Mouse (Mus musculus): ENCODE measurements around the gene Rai1.

Gene Rai1

GRCm38 (mm10) chr11:60184346-60185325 is 79.8 kb downstream of the Rai1 start:
- no peak for TF ChIP-seq GATA4 (IDR thresholded peaks at IDR 0.05; ENCODE audit: insufficient replicate concordance, low read length)

- no peak for TF ChIP-seq GATA4 (IDR thresholded peaks at IDR 0.05; ENCODE audit: insufficient replicate concordance, low read length)
These were observed 80.8 kb downstream of the Rai1 start for GRCm38 (mm10) chr11:60185396-60186231.

- no peak for TF ChIP-seq GATA4 (IDR thresholded peaks at IDR 0.05; ENCODE audit: insufficient replicate concordance, low read length)
These were observed 82.3 kb downstream of the Rai1 start for GRCm38 (mm10) chr11:60187070-60187469.

- no peak for TF ChIP-seq GATA4 (IDR thresholded peaks at IDR 0.05; ENCODE audit: insufficient replicate concordance, low read length)
These were observed 83.6 kb downstream of the Rai1 start for GRCm38 (mm10) chr11:60188275-60188853.

GRCm38 (mm10) chr11:60189501-60190040 is 84.8 kb downstream of the Rai1 start:
- TF ChIP-seq GATA4 (IDR thresholded peaks at IDR 0.05; ENCODE audit: insufficient replicate concordance, low read length) = no peak

- no peak for TF ChIP-seq GATA4 (IDR thresholded peaks at IDR 0.05; ENCODE audit: insufficient replicate concordance, low read length)
These were observed 85.3 kb downstream of the Rai1 start for GRCm38 (mm10) chr11:60190055-60190641.

GRCm38 (mm10) chr11:60192534-60192933 is 87.7 kb downstream of the Rai1 start:
- TF ChIP-seq GATA4 (IDR thresholded peaks at IDR 0.05; ENCODE audit: insufficient replicate concordance, low read length) = no peak

- TF ChIP-seq GATA4 (IDR thresholded peaks at IDR 0.05; ENCODE audit: insufficient replicate concordance, low read length) = no peak
These were observed 88.7 kb downstream of the Rai1 start for GRCm38 (mm10) chr11:60193556-60193955.

- no peak for TF ChIP-seq GATA4 (IDR thresholded peaks at IDR 0.05; ENCODE audit: insufficient replicate concordance, low read length)
These were observed 90.3 kb downstream of the Rai1 start for GRCm38 (mm10) chr11:60195108-60195507.

- TF ChIP-seq GATA4 (IDR thresholded peaks at IDR 0.05; ENCODE audit: insufficient replicate concordance, low read length) = no peak
These were observed 91.5 kb downstream of the Rai1 start for GRCm38 (mm10) chr11:60196344-60196743.

GRCm38 (mm10) chr11:60197998-60198619 is 93.3 kb downstream of the Rai1 start:
- TF ChIP-seq GATA4 (IDR thresholded peaks at IDR 0.05; ENCODE audit: insufficient replicate concordance, low read length) = no peak

GRCm38 (mm10) chr11:60198651-60199050 is 93.8 kb downstream of the Rai1 start:
- TF ChIP-seq GATA4 (IDR thresholded peaks at IDR 0.05; ENCODE audit: insufficient replicate concordance, low read length) = no peak

GRCm38 (mm10) chr11:60199702-60200184 is 94.9 kb downstream of the Rai1 start:
- TF ChIP-seq GATA4 (IDR thresholded peaks at IDR 0.05; ENCODE audit: insufficient replicate concordance, low read length) = no peak

- TF ChIP-seq GATA4 (IDR thresholded peaks at IDR 0.05; ENCODE audit: insufficient replicate concordance, low read length) = no peak
These were observed 95.6 kb downstream of the Rai1 start for GRCm38 (mm10) chr11:60200384-60200783.

All from liver, adult (tissue).